Mouse (Mus musculus): ENCODE results near the gene Tesmin. TPM values are rescaled to one million over a fixed set of nuclear protein-coding genes. Genes with fewer than 3 reads are reported as not detected.

Gene Tesmin
- 0.46 and 0.83 TPM in 2 replicates for polyA plus RNA-seq (2016; fragmentation: Nextera tagmentation; extraction: Ambion mirVana)

GRCm38 (mm10) chr19:3388629-3389057, at the start of gene Tesmin:
TSS of gene Tesmin (plus strand) at chr19:3388857.
- ATAC-seq (ENCODE audit: insufficient number of reproducible peaks, low FRiP score) = peak; percentile 87
- Histone ChIP-seq H3K4me2 (peak within 1 kb of the TSS; percentile 91), H3K27me3 (replicated peaks) (no peaks in the 10 kb centered on the region), H3K9me3 (replicated peaks) (peaks cover 6% of the 10 kb centered on the region), H3K9ac (peak within 1 kb of the TSS; percentile 73), H3K27ac (ENCODE audit: poor library complexity, severe bottlenecking) (no peak within 1 kb of the TSS), H3K4me3 (peak within 1 kb of the TSS; percentile 48), H3K36me3 (peaks cover 24% of the 10 kb centered on the region), H3K4me1 (replicated peaks) (peaks cover 22% of the 10 kb centered on the region)
- 2% methylated on average over 32 of the region's 33 CpGs for WGBS

DNA sequence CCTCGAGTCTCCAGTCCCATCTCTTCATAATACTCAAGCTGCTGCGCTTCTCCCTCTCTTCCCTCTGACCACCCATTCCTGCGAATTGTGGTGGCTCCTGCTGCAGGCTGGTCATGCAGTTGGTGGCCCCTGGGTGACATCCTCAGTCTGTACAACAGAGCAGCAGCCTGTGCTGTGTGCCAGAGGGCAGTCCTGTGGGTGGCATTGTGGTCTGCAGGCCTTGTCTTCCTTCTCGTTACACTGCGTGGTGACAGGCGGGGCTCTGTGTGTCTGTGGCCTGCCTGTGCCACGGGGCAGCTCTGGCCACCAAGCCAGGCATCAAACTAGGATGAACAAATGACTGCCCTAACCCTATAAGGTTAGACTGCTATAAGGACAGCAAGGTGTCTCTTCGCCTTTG, 49.5 kb upstream of the Tesmin start:
- no peak for ATAC-seq (ENCODE audit: insufficient number of reproducible peaks, low FRiP score)
- H3K4me3 ChIP-seq = no peak overlapping the region
- peaks cover 11% of the 10 kb centered on the region; the same call in 1 of the 2 replicates for H3K4me1 ChIP-seq (replicated peaks)

GRCm38 (mm10) chr19:3341021-3341420, 47.6 kb upstream of the Tesmin start:
- 0 out of 2 replicates have a peak, but pooled peaks cover 4% of the 10 kb centered on the region for H3K9me3 ChIP-seq (replicated peaks)
- no peak overlapping the region for H3K4me3 ChIP-seq
- no peaks in the 10 kb centered on the region for H3K27me3 ChIP-seq (replicated peaks)
- H3K36me3 ChIP-seq = no peaks in the 10 kb centered on the region
- no peak overlapping the region for H3K4me2 ChIP-seq
- H3K9ac ChIP-seq = no peak overlapping the region
- no peak overlapping the region for H3K27ac ChIP-seq (ENCODE audit: poor library complexity, severe bottlenecking)
- no peak for ATAC-seq (ENCODE audit: insufficient number of reproducible peaks, low FRiP score)
- peaks cover 7% of the 10 kb centered on the region; the same call in 1 of the 2 replicates for H3K4me1 ChIP-seq (replicated peaks)
- WGBS = 57% methylated on average over 3 of the region's 3 CpGs

More for the DNA sequence above, 49.5 kb upstream of the Tesmin start:
- WGBS = 79% methylated on average over 8 of the region's 8 CpGs
- Histone ChIP-seq H3K27me3 (replicated peaks) (no peaks in the 10 kb centered on the region), H3K9me3 (replicated peaks) (0 out of 2 replicates have a peak, but pooled peaks cover 4% of the 10 kb centered on the region), H3K36me3 (no peaks in the 10 kb centered on the region), H3K27ac (ENCODE audit: poor library complexity, severe bottlenecking) (no peak overlapping the region), H3K9ac (no peak overlapping the region), H3K4me2 (no peak overlapping the region)

DNA sequence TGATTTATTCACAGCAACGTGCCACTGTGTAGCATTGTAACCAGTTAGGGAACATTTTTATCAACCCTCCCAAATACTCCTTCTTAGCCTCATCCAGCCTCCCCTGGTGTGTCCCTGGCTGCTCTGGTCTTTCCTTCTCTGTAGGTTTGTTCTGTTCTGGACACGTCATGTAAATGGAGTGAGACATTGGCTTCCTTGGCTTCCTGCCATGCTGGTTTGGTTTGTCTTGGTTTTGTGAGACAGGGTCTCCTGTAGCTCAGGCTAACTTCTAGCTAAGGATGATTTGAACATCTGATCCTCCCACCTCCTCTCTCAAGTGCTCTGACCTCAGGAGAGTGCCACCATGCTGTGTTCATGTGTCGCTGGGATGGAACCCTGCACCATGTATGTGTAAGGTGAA, 44.7 kb upstream of the Tesmin start:
- WGBS = 73% methylated on average over 3 of the region's 3 CpGs
- H3K9ac ChIP-seq = no peak overlapping the region
- peaks cover 2% of the 10 kb centered on the region; the same call in 1 of the 2 replicates for H3K36me3 ChIP-seq
- no peak overlapping the region for H3K4me2 ChIP-seq
- H3K27me3 ChIP-seq (replicated peaks) = no peaks in the 10 kb centered on the region
- no peak overlapping the region for H3K4me3 ChIP-seq
- H3K9me3 ChIP-seq (replicated peaks) = 0 out of 2 replicates have a peak, but pooled peaks cover 4% of the 10 kb centered on the region
- no peaks in the 10 kb centered on the region for H3K4me1 ChIP-seq (replicated peaks)
- no peak overlapping the region for H3K27ac ChIP-seq (ENCODE audit: poor library complexity, severe bottlenecking)
- ATAC-seq (ENCODE audit: insufficient number of reproducible peaks, low FRiP score) = no peak

DNA sequence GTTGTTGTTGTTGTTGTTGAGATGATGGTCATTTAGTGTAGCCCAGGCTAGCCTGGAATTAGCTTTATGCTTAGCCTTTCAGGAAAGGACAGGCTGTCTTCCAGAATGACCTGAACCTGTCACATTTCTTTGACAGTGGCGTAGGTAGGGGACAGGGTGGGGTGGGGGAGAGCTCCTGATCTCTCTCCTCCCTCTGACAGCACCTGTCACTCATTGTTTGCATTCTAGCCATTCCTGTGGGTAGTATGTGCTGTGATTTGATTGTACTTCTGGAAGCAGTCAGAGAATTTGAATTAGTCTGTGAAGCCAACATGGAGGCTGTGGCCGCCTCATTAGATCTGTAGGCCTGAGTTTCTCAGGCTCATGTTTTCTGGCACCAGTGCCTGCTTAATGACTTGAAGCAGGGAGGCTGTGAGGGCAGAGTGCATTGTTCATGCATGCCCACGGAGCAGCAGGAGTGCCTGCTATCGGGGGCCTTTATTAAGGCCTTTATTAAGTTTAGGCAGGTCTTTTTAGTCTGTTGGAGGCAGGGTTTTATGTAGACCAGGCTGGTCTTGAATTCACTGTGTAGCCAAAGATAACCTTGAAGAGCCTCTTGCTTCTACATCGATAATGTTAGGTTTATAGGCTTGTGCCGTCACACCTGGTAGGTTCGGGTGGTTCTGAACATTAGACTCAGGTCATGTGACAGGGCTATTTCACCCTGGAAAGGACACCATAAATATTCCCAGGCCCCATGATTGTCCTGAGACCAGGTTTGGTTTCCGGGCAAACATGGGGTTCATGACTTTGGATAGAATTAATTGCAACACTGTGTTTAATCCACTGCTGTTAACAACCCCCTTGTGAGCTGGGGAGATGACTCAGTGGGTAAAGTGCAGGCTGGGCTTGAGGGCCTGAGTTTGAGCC, 43.8 kb upstream of the Tesmin start:
- 0 out of 2 replicates have a peak, but pooled peaks cover 6% of the 10 kb centered on the region for H3K9me3 ChIP-seq (replicated peaks)
- ATAC-seq (ENCODE audit: insufficient number of reproducible peaks, low FRiP score) = no peak
- no peaks in the 10 kb centered on the region for H3K4me1 ChIP-seq (replicated peaks)
- H3K27me3 ChIP-seq (replicated peaks) = no peaks in the 10 kb centered on the region
- H3K36me3 ChIP-seq = peaks cover 11% of the 10 kb centered on the region
- no peak overlapping the region for H3K4me3 ChIP-seq
- no peak overlapping the region for H3K4me2 ChIP-seq
- 78% methylated on average over 8 of the region's 8 CpGs for WGBS
- no peak overlapping the region for H3K9ac ChIP-seq
- no peak overlapping the region for H3K27ac ChIP-seq (ENCODE audit: poor library complexity, severe bottlenecking)

DNA sequence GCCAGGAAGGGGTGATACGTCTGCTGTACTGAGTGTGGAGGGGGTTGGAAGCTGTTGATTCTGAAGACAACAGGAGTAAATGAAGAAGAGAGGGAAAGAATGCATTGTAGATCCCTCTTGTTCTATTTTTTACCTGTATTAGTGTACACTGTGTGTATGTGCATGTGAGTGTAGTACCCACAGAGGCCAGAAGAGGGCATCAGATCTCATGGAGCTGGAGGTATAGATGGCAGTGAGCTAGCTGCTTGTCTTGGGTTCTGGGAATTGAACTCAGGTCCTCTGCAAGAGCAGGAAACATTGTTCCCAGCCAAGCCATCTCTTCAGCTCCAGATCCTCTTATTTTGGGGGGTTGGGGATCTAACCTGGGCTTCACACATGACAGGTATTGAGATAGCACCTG, 40.9 kb upstream of the Tesmin start:
- Histone ChIP-seq H3K4me1 (replicated peaks) (peaks cover 7% of the 10 kb centered on the region), H3K9ac (no peak overlapping the region), H3K27me3 (replicated peaks) (no peaks in the 10 kb centered on the region), H3K27ac (ENCODE audit: poor library complexity, severe bottlenecking) (no peak overlapping the region), H3K4me3 (no peak overlapping the region), H3K9me3 (replicated peaks) (0 out of 2 replicates have a peak, but pooled peaks cover 8% of the 10 kb centered on the region), H3K4me2 (no peak overlapping the region), H3K36me3 (peaks cover 29% of the 10 kb centered on the region)
- WGBS = 86% methylated on average over 1 of the region's 1 CpGs
- no peak for ATAC-seq (ENCODE audit: insufficient number of reproducible peaks, low FRiP score)

DNA sequence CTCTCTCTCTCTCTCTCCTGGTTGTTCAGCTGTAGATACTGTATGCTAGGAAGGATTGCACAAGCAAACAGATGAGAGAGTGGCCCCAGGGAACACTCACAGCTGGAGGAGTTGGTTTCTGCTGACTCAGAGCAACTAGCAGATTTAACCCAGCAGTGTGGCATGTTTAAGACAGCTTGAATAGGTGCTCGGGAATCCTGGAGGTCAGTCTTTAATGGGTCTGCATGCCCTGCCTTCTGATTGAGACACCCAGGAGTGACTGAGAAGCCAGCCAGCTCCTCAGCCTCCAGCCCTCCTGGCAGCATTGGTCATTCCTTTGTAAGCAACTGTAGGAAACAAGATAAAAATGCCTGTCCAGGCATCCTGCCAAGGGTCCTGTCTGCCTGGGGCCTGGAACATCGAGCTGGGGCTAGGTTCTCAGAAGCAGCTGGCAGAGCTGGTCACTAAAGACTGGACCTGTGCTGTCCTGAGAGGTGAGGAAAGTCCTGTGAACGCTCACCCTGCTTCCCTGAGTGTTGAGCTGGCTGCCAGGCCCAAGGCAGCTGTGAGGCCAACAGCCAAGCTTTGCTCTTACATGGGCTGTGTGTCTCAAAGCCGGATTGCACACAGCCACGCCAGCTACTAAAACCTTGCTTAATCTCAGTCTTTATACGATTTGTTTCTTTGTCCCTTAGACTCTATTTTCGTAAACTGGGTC, 35.1 kb upstream of the Tesmin start:
- peak overlapping the region; percentile 1 for H3K4me2 ChIP-seq
- peak overlapping the region; percentile 75 for H3K27ac ChIP-seq (ENCODE audit: poor library complexity, severe bottlenecking)
- 0 out of 2 replicates have a peak overlapping the region, but pooled peaks have one; percentile 27 for H3K9ac ChIP-seq
- peaks cover 4% of the 10 kb centered on the region; the same call in 1 of the 2 replicates for H3K9me3 ChIP-seq (replicated peaks)
- peaks cover 58% of the 10 kb centered on the region for H3K36me3 ChIP-seq
- H3K4me3 ChIP-seq = no peak overlapping the region
- peak; percentile 76 for ATAC-seq (ENCODE audit: insufficient number of reproducible peaks, low FRiP score)
- H3K4me1 ChIP-seq (replicated peaks) = peaks cover 23% of the 10 kb centered on the region
- WGBS = 27% methylated on average over 7 of the region's 7 CpGs
- no peaks in the 10 kb centered on the region for H3K27me3 ChIP-seq (replicated peaks)

DNA sequence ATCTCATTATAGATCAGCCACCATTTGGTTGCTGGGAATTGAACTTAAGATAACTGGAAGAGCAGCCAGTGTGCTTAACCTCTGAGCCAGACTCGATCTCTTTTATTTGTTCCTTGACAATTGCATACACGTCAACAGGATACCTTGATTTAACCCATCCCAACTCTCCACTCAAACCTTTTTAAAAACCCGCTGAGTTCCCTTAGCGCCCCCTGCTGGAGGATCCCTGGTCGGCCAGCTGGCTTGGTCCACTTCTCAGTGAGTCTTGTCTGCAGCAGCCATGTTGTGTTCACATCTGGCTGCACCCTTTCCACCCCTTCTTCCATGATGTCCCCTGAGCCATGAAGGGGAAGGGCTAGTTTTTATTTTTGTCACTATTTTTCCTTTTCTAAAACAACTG, 33.6 kb upstream of the Tesmin start:
- Histone ChIP-seq H3K9ac (no peak overlapping the region), H3K27me3 (replicated peaks) (no peaks in the 10 kb centered on the region), H3K36me3 (peaks cover 50% of the 10 kb centered on the region), H3K4me2 (no peak overlapping the region), H3K27ac (ENCODE audit: poor library complexity, severe bottlenecking) (no peak overlapping the region), H3K9me3 (replicated peaks) (peaks cover under 1% of the 10 kb centered on the region; the same call in 1 of the 2 replicates), H3K4me1 (replicated peaks) (peaks cover 23% of the 10 kb centered on the region), H3K4me3 (no peak overlapping the region)
- 69% methylated on average over 5 of the region's 5 CpGs for WGBS
- no peak for ATAC-seq (ENCODE audit: insufficient number of reproducible peaks, low FRiP score)

DNA sequence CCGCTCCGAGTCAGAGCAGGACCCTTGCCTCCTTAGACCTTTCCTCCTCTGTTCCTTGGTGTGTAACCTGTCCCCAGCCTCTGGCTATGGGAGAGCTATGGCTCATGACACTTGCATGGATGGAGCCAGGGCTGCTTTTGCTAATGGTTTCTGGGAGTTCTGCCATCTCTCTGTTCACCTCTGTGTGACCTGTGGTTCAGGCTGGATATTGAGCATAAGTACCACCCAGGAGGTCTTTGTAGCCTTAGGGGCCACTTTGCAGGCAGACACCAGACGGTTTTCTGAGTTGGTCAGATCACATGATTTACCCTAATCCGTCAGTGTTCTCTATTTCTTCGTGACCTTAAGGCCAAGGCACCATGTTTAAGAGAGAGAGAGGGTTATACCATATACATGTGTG, 32.1 kb upstream of the Tesmin start:
- no peak for ATAC-seq (ENCODE audit: insufficient number of reproducible peaks, low FRiP score)
- WGBS = 81% methylated on average over 5 of the region's 5 CpGs

DNA sequence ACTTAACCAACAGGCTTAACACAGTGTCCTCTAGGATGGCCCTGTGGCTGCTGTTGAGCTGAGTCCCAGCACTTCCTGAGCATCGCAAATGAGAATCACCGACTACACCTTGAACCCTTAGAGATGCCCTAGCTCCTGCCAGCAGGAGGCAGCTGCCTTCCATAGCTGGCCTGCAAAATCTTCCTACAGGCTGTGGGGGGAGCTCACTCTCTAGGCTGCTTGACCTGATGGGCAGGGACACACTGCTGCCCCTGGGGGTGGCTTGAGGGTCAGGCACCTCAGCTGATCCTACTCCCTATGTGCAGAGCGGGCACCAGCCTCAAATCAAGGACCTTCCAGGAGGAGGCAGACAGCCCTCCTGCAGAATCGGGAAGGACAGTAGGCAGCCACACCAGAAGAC, 31.0 kb upstream of the Tesmin start:
- Histone ChIP-seq H3K4me1 (replicated peaks) (peaks cover 18% of the 10 kb centered on the region), H3K27me3 (replicated peaks) (no peaks in the 10 kb centered on the region), H3K4me3 (no peak overlapping the region), H3K27ac (ENCODE audit: poor library complexity, severe bottlenecking) (no peak overlapping the region), H3K4me2 (no peak overlapping the region), H3K9me3 (replicated peaks) (no peaks in the 10 kb centered on the region; the same call in 1 of the 2 replicates), H3K9ac (no peak overlapping the region), H3K36me3 (peaks cover 53% of the 10 kb centered on the region)
- ATAC-seq (ENCODE audit: insufficient number of reproducible peaks, low FRiP score) = no peak
- WGBS = 62% methylated on average over 4 of the region's 4 CpGs

More for the DNA sequence above, 32.1 kb upstream of the Tesmin start:
- H3K4me1 ChIP-seq (replicated peaks) = peaks cover 23% of the 10 kb centered on the region
- H3K36me3 ChIP-seq = peaks cover 49% of the 10 kb centered on the region
- no peak overlapping the region for H3K4me3 ChIP-seq
- no peaks in the 10 kb centered on the region for H3K27me3 ChIP-seq (replicated peaks)
- no peak overlapping the region for H3K9ac ChIP-seq
- no peaks in the 10 kb centered on the region; the same call in 1 of the 2 replicates for H3K9me3 ChIP-seq (replicated peaks)
- H3K27ac ChIP-seq (ENCODE audit: poor library complexity, severe bottlenecking) = no peak overlapping the region
- H3K4me2 ChIP-seq = no peak overlapping the region
